Mouse (Mus musculus) CH12.LX (cell line): ENCODE measurements at regions not wholly inside any gene's neighbourhood (a gene's known extent, or its start where the extent isn't known, plus 50 kb on each side); places are given as distances from the start of the nearest gene placed in this dataset.

Experiments used
- DNase-seq: peaks from one replicate; pipeline ENCODE4 v3.0.0-alpha.2; 2013; ENCODE audit errors: extremely low read depth
- H3K27ac ChIP-seq: 2 replicates; pipeline ENCODE4 v1.5.1; 2012; ENCODE audit warnings: low read depth, mild to moderate bottlenecking, control low read depth, moderate library complexity; ENCODE audit not compliant: insufficient read depth
- H3K27me3 ChIP-seq: replicated peaks from 2 replicates; pipeline ENCODE3; 2012; ENCODE audit warnings: inconsistent platforms
- H3K36me3 ChIP-seq, 2 experiments: replicated peaks in 1 of 2; 2 replicates each; pipeline versions ENCODE3 to v1.6.1; 2012; ENCODE audit warnings: inconsistent platforms in 1 of 2, low read length in 1 of 2, mild to moderate bottlenecking in 1 of 2, mixed read lengths in 1 of 2, moderate library complexity in 1 of 2; ENCODE audit not compliant: control insufficient read depth in 1 of 2, insufficient read depth in 1 of 2
- H3K4me1 ChIP-seq, 2 experiments: 2 replicates each; pipeline ENCODE4 v1.6.1; 2012; ENCODE audit warnings: inconsistent platforms in 1 of 2, moderate library complexity in 1 of 2; ENCODE audit not compliant: insufficient read depth in 2 of 2, control insufficient read depth in 1 of 2
- H3K4me2 ChIP-seq: 2 replicates; pipeline ENCODE4 v1.6.1; 2012; ENCODE audit warnings: low read depth, mild to moderate bottlenecking, control low read depth; ENCODE audit not compliant: poor library complexity, insufficient read depth, severe bottlenecking
- H3K4me3 ChIP-seq, 3 experiments: fragments of 150-350 bp in 1 of 3; sonication (generic) in 1 of 3; replicated peaks in 1 of 3; 2 replicates each; pipeline versions ENCODE3 to v1.5.1; 2011 to 2012; ENCODE audit warnings: low read depth in 2 of 3, low read length in 2 of 3, mild to moderate bottlenecking in 2 of 3, moderate library complexity in 2 of 3, control low read depth in 1 of 3, improper control_type of control experiment in 1 of 3, inconsistent platforms in 1 of 3, mixed read lengths in 1 of 3; ENCODE audit not compliant: poor library complexity in 1 of 3
- H3K79me2 ChIP-seq: replicated peaks from 2 replicates; pipeline ENCODE4 v1.6.1; 2012; ENCODE audit warnings: mild to moderate bottlenecking, moderate library complexity; ENCODE audit not compliant: control insufficient read depth, poor library complexity, insufficient read depth, severe bottlenecking; ENCODE audit errors: extremely low read depth
- H3K9ac ChIP-seq: 2 replicates; pipeline ENCODE4 v1.6.1; 2012; ENCODE audit warnings: low read depth, mild to moderate bottlenecking, control low read depth, moderate library complexity; ENCODE audit not compliant: insufficient read depth
- H3K9me3 ChIP-seq: replicated peaks from 2 replicates; pipeline ENCODE3; 2012; ENCODE audit warnings: low read length, inconsistent platforms, mixed read lengths
- BHLHE40 ChIP-seq: IDR thresholded peaks from 2 replicates; pipeline ENCODE4 v1.6.1; 2011; ENCODE audit warnings: mild to moderate bottlenecking, low read depth, low read length, improper control_type of control experiment
- CHD1 ChIP-seq: IDR thresholded peaks from 2 replicates; pipeline ENCODE4 v1.6.1; 2012; ENCODE audit warnings: low read depth, low read length, improper control_type of control experiment, inconsistent platforms
- CHD2 ChIP-seq: IDR thresholded peaks from 2 replicates; pipeline ENCODE4 v1.6.1; 2011; ENCODE audit warnings: low read length, improper control_type of control experiment
- CTCF ChIP-seq, 2 experiments: IDR thresholded peaks in 1 of 2; conservative IDR thresholded peaks in 1 of 2; 2 replicates each; pipeline ENCODE4 v1.5.1; 2011 to 2012; ENCODE audit warnings: low read depth in 2 of 2, low read length in 2 of 2, improper control_type of control experiment in 1 of 2, inconsistent platforms in 1 of 2, mild to moderate bottlenecking in 1 of 2, moderate library complexity in 1 of 2
- E2F4 ChIP-seq: IDR thresholded peaks from 2 replicates; pipeline ENCODE4 v1.6.1; 2011; ENCODE audit warnings: low read depth, low read length, improper control_type of control experiment; ENCODE audit not compliant: insufficient replicate concordance
- ELF1 ChIP-seq: IDR thresholded peaks from 2 replicates; pipeline ENCODE4 v1.6.1; 2014; ENCODE audit warnings: low read depth, mild to moderate bottlenecking, inconsistent platforms, low read length, improper control_type of control experiment
- EP300 ChIP-seq: IDR thresholded peaks from 2 replicates; pipeline ENCODE4 v1.6.1; 2011; ENCODE audit warnings: low read length, improper control_type of control experiment
- GABPA ChIP-seq: IDR thresholded peaks from 2 replicates; pipeline ENCODE4 v1.6.1; 2012; ENCODE audit warnings: low read depth, low read length, improper control_type of control experiment, inconsistent platforms; ENCODE audit not compliant: insufficient replicate concordance
- IRF4 ChIP-seq: IDR thresholded peaks from 2 replicates; pipeline ENCODE4 v1.6.1; 2014; ENCODE audit warnings: low read depth, mild to moderate bottlenecking, inconsistent platforms, low read length, improper control_type of control experiment
- JUN ChIP-seq: IDR thresholded peaks from 2 replicates; pipeline ENCODE4 v1.6.1; 2011; ENCODE audit warnings: low read depth, mild to moderate bottlenecking, low read length, improper control_type of control experiment, moderate library complexity; ENCODE audit not compliant: insufficient read depth
- JUND ChIP-seq: conservative IDR thresholded peaks from 2 replicates; pipeline ENCODE4 v1.6.1; 2011; ENCODE audit warnings: low read depth, low read length, improper control_type of control experiment
- KAT2A ChIP-seq: IDR thresholded peaks from 2 replicates; pipeline ENCODE4 v1.6.1; 2012; ENCODE audit warnings: low read length, improper control_type of control experiment, inconsistent platforms; ENCODE audit not compliant: insufficient replicate concordance
- MXI1 ChIP-seq: IDR thresholded peaks from 2 replicates; pipeline ENCODE4 v1.6.1; 2011; ENCODE audit warnings: mild to moderate bottlenecking, low read depth, low read length, improper control_type of control experiment
- MYC ChIP-seq: IDR thresholded peaks from 2 replicates; pipeline ENCODE4 v1.6.1; 2011; ENCODE audit warnings: low read depth, mild to moderate bottlenecking, improper control_type of control experiment, low read length
- NELFE ChIP-seq: IDR thresholded peaks from 2 replicates; pipeline ENCODE4 v1.6.1; 2011; ENCODE audit warnings: low read depth, low read length, improper control_type of control experiment
- PAX5 ChIP-seq: IDR thresholded peaks from 2 replicates; pipeline ENCODE4 v1.6.1; 2012; ENCODE audit warnings: low read length, inconsistent platforms, mixed read lengths
- POLR2A ChIP-seq: IDR thresholded peaks from 2 replicates; pipeline ENCODE4 v1.6.1; 2011; ENCODE audit warnings: low read depth, mild to moderate bottlenecking, improper control_type of control experiment, low read length
- POLR2AphosphoS2 ChIP-seq: IDR thresholded peaks from 2 replicates; pipeline ENCODE4 v1.6.1; 2011; ENCODE audit warnings: low read depth, low read length, improper control_type of control experiment
- RAD21 ChIP-seq: IDR thresholded peaks from 2 replicates; pipeline ENCODE4 v1.6.1; 2011; ENCODE audit warnings: low read depth, mild to moderate bottlenecking, low read length, improper control_type of control experiment, moderate library complexity
- RCOR1 ChIP-seq: conservative IDR thresholded peaks from 2 replicates; pipeline ENCODE4 v1.6.1; 2012; ENCODE audit warnings: low read depth, mild to moderate bottlenecking, inconsistent platforms, low read length, improper control_type of control experiment
- SIN3A ChIP-seq: IDR thresholded peaks from 2 replicates; pipeline ENCODE4 v1.6.1; 2012; ENCODE audit warnings: low read length, improper control_type of control experiment, inconsistent platforms
- TCF12 ChIP-seq: IDR thresholded peaks from 2 replicates; pipeline ENCODE4 v1.6.1; 2014; ENCODE audit warnings: low read depth, mild to moderate bottlenecking, inconsistent platforms, low read length, improper control_type of control experiment
- UBTF ChIP-seq: IDR thresholded peaks from 2 replicates; pipeline ENCODE4 v1.6.1; 2012; ENCODE audit warnings: low read depth, mild to moderate bottlenecking, inconsistent platforms, low read length, improper control_type of control experiment, moderate library complexity
- USF1 ChIP-seq: IDR thresholded peaks from 2 replicates; pipeline ENCODE4 v1.6.1; 2014; ENCODE audit warnings: low read depth, mild to moderate bottlenecking, inconsistent platforms, low read length, improper control_type of control experiment
- ZC3H11A ChIP-seq: IDR thresholded peaks from 2 replicates; pipeline ENCODE4 v1.6.1; 2012; ENCODE audit warnings: low read depth, mild to moderate bottlenecking, inconsistent platforms, low read length, improper control_type of control experiment
- ZKSCAN1 ChIP-seq: IDR thresholded peaks from 2 replicates; pipeline ENCODE4 v1.6.1; 2012; ENCODE audit warnings: low read depth, inconsistent platforms, low read length, improper control_type of control experiment, borderline replicate concordance
- ZMIZ1 ChIP-seq: IDR thresholded peaks from 2 replicates; pipeline ENCODE4 v1.6.1; 2012; ENCODE audit warnings: low read depth, mild to moderate bottlenecking, inconsistent platforms, low read length, improper control_type of control experiment
- ZNF384 ChIP-seq: IDR thresholded peaks from 2 replicates; pipeline ENCODE4 v1.6.1; 2012; ENCODE audit warnings: low read depth, low read length, improper control_type of control experiment, inconsistent platforms
- dilution Hi-C: fragments of 300-500 bp; cut with MboI; formaldehyde crosslinking; loops from 2 replicates; pipeline ENCODE4 v1.14.3; 2020; ENCODE audit warnings: low sequenced_read_pairs; ENCODE audit not compliant: extremely low pct_unique_long_range_greater_than_20kb, extremely low pct_ligation_motif_present
- in situ Hi-C: fragments of 300-500 bp; cut with MboI; formaldehyde crosslinking; loops from 3 replicates; pipeline ENCODE4 v1.14.3; 2019; ENCODE audit warnings: low sequenced_read_pairs, low pct_ligation_motif_present, low pct_unique_long_range_greater_than_20kb, mixed read lengths

GRCm38 (mm10) chr11:52522384-52522783, 126.2 kb downstream of the 9530068E07Rik start:
- Histone ChIP-seq H3K9ac (no peak overlapping the region), H3K36me3 (no peaks in the 10 kb centered on the region), H3K4me3 (no peak overlapping the region), H3K27ac (no peak overlapping the region), H3K4me1 (no peaks in the 10 kb centered on the region), H3K4me2 (no peak overlapping the region), H3K9me3 (peaks cover under 1% of the 10 kb centered on the region), H3K27me3 (peaks cover 28% of the 10 kb centered on the region), H3K79me2 (no peaks in the 10 kb centered on the region)
- dilution Hi-C loops (no loop called here), in situ Hi-C loops (no loop called here)
- TF ChIP-seq UBTF: no peak
- no peak for TF ChIP-seq SIN3A
- no peak for TF ChIP-seq MYC
- no peak for TF ChIP-seq JUND
- no peak for TF ChIP-seq GABPA
- no peak for TF ChIP-seq PAX5
- no peak for TF ChIP-seq ZC3H11A
- TF ChIP-seq CHD1: no peak
- TF ChIP-seq E2F4: no peak
- no peak for TF ChIP-seq TCF12
- TF ChIP-seq POLR2A: no peak
- TF ChIP-seq IRF4: no peak
- TF ChIP-seq KAT2A: no peak
- no peak for TF ChIP-seq CHD2
- no peak for TF ChIP-seq POLR2AphosphoS2
- no peak for TF ChIP-seq NELFE
- no peak for TF ChIP-seq ZKSCAN1
- no peak for TF ChIP-seq USF1
- no peak for TF ChIP-seq ZMIZ1
- no peak for TF ChIP-seq BHLHE40
- DNase-seq: no peak

GRCm38 (mm10) chr11:52523191-52523590, 127.0 kb downstream of the 9530068E07Rik start:
- no peaks in the 10 kb centered on the region for H3K79me2 ChIP-seq
- no peak overlapping the region for H3K9ac ChIP-seq
- TF ChIP-seq CTCF (conservative IDR thresholded peaks at IDR 0.05 in 1 of 2, IDR thresholded peaks at IDR 0.05 in 1 of 2; ENCODE audit: low read depth in 2 of 2, low read length in 2 of 2) (no peak), POLR2A (no peak), JUN (no peak), ELF1 (no peak), GABPA (no peak), ZKSCAN1 (no peak), EP300 (no peak), RCOR1 (no peak), MXI1 (no peak), USF1 (no peak), PAX5 (no peak), ZNF384 (no peak), RAD21 (no peak), BHLHE40 (no peak), CHD1 (no peak), KAT2A (no peak)
- H3K4me1 ChIP-seq: no peaks in the 10 kb centered on the region
- H3K4me2 ChIP-seq: no peak overlapping the region
- DNase-seq: no peak
- in situ Hi-C loops: no loop called here
- no peak overlapping the region for H3K27ac ChIP-seq
- H3K9me3 ChIP-seq: no peaks in the 10 kb centered on the region
- no peaks in the 10 kb centered on the region for H3K36me3 ChIP-seq
- dilution Hi-C loops: no loop called here
- peaks cover 31% of the 10 kb centered on the region for H3K27me3 ChIP-seq
- H3K4me3 ChIP-seq: no peak overlapping the region
